Mouse (Mus musculus) neural tube, embryonic 14.5 days (tissue): ENCODE results near the gene Foxo3. TPM values are rescaled to one million over a fixed set of nuclear protein-coding genes. Genes with fewer than 3 reads are reported as not detected.

ENCODE experiments used
- ATAC-seq: fragments of 200-750 bp; cut with Nextera tagmentation; 2 replicates; pipeline ENCODE4 v1.8.0; 2017; ENCODE audit warnings: low read depth, mild to moderate bottlenecking, moderate TSS enrichment, moderate library complexity
- H3K27ac ChIP-seq: fragments of 300-500 bp; sonication (generic); 2 replicates; pipeline ENCODE4 v1.5.1; 2014; ENCODE audit warnings: low read depth, mild to moderate bottlenecking, control low read depth, low read length, moderate library complexity, mixed read lengths
- H3K27me3 ChIP-seq: fragments of 300-500 bp; sonication (generic); 2 replicates; pipeline ENCODE4 v1.6.1; 2014; ENCODE audit warnings: low read length; ENCODE audit not compliant: control insufficient read depth, insufficient read depth
- H3K36me3 ChIP-seq: fragments of 300-500 bp; sonication (generic); 2 replicates; pipeline ENCODE4 v1.6.1; 2014; ENCODE audit warnings: low read length, mixed read lengths; ENCODE audit not compliant: control insufficient read depth, insufficient read depth
- H3K4me1 ChIP-seq: fragments of 300-500 bp; sonication (generic); 2 replicates; pipeline ENCODE4 v1.6.1; 2014; ENCODE audit warnings: low read length; ENCODE audit not compliant: control insufficient read depth, insufficient read depth
- H3K4me2 ChIP-seq: fragments of 300-500 bp; sonication (generic); 2 replicates; pipeline ENCODE4 v1.6.1; 2014; ENCODE audit warnings: mild to moderate bottlenecking, low read depth, low read length, control low read depth
- H3K4me3 ChIP-seq: fragments of 300-500 bp; sonication (generic); 2 replicates; pipeline ENCODE4 v1.5.1; 2014; ENCODE audit warnings: low read depth, low read length, control low read depth, mixed read lengths
- H3K9ac ChIP-seq: fragments of 300-500 bp; sonication (generic); replicated peaks from 2 replicates; pipeline ENCODE4 v1.6.1; 2014; ENCODE audit warnings: low read depth, mild to moderate bottlenecking, control low read depth, low read length, mixed read lengths
- H3K9me3 ChIP-seq: fragments of 300-500 bp; sonication (generic); 2 replicates; pipeline ENCODE4 v1.6.1; 2016; ENCODE audit warnings: low read length; ENCODE audit not compliant: control insufficient read depth
- WGBS: fragments of 180-500 bp; shearing (Covaris S2); extraction: QIAGEN DNeasy Blood & Tissue Kit; methylation state at CpG from one replicate; pipeline ENCODE4 v1.1.7; 2014; 5-methylcytosine and 5-hydroxymethylcytosine counted together
- polyA plus RNA-seq: library from polyadenylated mRNA; unstranded; fragments of >200 nt; fragmentation: Nextera tagmentation; extraction: Ambion mirVana; gene quantifications from 2 replicates; pipeline ENCODE4 v1.2.1, GENCODE M21; 2014

The Foxo3 gene
- polyA plus RNA-seq, 1 experiment from 2014 or later: 6.1 TPM

DNA sequence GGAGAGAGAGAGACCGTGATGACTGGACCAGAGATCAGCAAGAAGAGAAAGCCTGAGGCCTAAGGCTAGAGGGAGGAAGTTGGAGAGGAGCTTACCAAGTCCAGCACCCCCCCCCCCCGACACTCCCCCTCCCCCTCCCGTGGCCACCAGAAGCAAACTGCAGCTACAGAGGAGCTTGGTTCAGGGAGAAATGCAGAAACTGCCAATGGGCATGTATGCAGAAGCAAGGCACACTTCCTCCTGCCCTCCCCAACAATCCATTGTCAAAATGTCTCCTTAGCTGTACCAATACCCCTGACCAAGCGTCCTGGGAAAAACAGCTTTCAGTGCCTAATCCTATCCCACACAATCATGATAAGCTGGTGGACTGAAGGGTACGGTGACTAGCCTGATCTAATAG, 131.8 kb downstream of the Foxo3 start:
- no peaks in the 10 kb centered on the region for H3K9me3 ChIP-seq
- H3K4me3 ChIP-seq: no peak overlapping the region
- no peak overlapping the region for H3K4me2 ChIP-seq
- H3K9ac ChIP-seq: no peak overlapping the region
- H3K27ac ChIP-seq: no peak overlapping the region
- WGBS: 95% methylated on average over 3 of the region's 5 CpGs
- no peaks in the 10 kb centered on the region for H3K4me1 ChIP-seq
- no peak for ATAC-seq
- H3K36me3 ChIP-seq: no peaks in the 10 kb centered on the region
- no peaks in the 10 kb centered on the region for H3K27me3 ChIP-seq

DNA sequence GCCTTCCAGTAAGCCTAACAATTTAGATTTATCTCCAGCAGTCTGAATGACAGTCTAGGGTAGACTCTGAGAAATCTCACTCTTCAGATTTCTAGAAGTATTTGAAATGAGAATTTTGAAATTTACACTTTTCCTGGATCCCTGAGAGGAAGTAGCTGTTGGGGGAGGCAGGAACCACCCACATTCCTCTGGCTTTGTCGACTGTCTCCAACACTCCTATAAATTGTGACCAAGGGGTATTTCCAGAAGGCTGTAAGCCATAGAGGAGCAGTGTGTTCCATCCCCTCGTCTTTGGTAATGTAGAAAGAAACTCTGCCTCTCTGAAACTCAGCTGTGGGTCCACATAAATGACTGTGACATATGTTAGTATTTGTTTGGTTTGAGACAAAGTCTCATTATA, 132.4 kb downstream of the Foxo3 start:
- ATAC-seq: no peak
- Histone ChIP-seq H3K36me3 (no peaks in the 10 kb centered on the region), H3K4me1 (no peaks in the 10 kb centered on the region), H3K4me2 (no peak overlapping the region), H3K4me3 (no peak overlapping the region), H3K27me3 (no peaks in the 10 kb centered on the region), H3K9me3 (no peaks in the 10 kb centered on the region), H3K9ac (no peak overlapping the region), H3K27ac (no peak overlapping the region)
- WGBS: 48% methylated on average over 2 of the region's 2 CpGs

DNA sequence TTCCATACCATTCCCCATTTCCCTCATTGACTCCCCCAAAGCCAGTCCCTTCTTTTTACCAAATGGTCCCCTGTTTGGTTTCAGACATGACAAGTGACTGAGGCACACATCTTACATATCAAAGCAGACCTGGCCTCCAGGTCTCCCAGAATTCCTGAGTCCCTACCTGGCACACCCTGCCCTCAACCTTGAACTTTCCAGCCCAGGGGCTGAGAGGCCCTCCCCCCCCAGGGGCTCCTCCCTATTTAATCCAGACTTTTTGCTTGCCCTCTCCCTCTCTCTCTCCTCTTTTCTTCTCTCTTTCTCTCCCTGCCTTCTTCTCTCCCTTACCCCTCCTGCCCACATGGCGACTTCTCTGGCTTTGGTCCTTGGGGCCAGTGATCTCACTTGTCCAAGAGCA, 133.8 kb downstream of the Foxo3 start:
- no peak for ATAC-seq
- no peak overlapping the region for H3K9ac ChIP-seq
- H3K27ac ChIP-seq: no peak overlapping the region
- no peaks in the 10 kb centered on the region for H3K36me3 ChIP-seq
- H3K4me1 ChIP-seq: no peaks in the 10 kb centered on the region
- H3K4me2 ChIP-seq: no peak overlapping the region
- H3K27me3 ChIP-seq: no peaks in the 10 kb centered on the region
- no peaks in the 10 kb centered on the region for H3K9me3 ChIP-seq
- no peak overlapping the region for H3K4me3 ChIP-seq
- 94% methylated on average over 1 of the region's 1 CpGs for WGBS

DNA sequence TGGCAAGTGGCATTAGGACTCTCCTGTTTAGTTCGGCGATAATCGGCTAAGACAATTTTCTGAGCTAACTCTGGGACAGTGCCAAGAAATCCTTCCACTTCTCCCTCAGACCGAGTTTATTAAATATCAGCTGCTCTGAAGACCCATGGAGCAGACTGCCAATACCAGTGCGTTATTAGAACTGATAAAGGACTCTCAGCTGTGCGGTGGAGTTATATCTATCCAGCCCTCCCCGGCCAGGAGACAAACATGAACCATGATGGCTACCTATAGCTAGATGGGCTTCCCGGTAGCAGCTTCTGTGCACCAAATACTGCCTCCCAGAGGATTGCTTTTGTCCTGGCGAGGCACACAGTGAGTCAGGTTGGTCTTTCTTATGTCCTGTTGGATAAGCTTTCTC, 134.5 kb downstream of the Foxo3 start:
- H3K9ac ChIP-seq: no peak overlapping the region
- no peaks in the 10 kb centered on the region for H3K36me3 ChIP-seq
- no peak overlapping the region for H3K4me3 ChIP-seq
- no peaks in the 10 kb centered on the region for H3K9me3 ChIP-seq
- no peak overlapping the region for H3K4me2 ChIP-seq
- 83% methylated on average over 9 of the region's 9 CpGs for WGBS
- no peaks in the 10 kb centered on the region for H3K27me3 ChIP-seq
- no peak overlapping the region for H3K27ac ChIP-seq
- H3K4me1 ChIP-seq: no peaks in the 10 kb centered on the region
- ATAC-seq: no peak

DNA sequence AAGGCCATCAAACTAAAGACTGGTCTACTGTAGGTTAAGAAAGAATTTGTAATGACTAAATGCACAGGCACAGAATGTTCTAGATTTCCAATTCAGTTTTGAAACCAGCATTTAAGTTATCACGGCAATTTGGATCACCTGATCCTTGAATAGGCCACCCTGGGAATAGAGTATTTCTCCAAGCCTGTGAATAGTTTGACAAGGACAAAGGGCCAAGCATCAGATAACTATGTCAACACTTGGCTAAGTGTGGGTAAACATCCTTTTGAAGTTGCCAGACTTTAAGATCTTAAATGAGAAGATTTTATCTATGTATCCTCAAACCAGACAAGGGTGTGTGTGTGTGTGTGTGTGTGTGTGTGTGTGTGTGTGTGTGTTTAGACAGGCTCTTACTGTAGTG, 136.8 kb downstream of the Foxo3 start:
- 90% methylated on average over 1 of the region's 1 CpGs for WGBS

DNA sequence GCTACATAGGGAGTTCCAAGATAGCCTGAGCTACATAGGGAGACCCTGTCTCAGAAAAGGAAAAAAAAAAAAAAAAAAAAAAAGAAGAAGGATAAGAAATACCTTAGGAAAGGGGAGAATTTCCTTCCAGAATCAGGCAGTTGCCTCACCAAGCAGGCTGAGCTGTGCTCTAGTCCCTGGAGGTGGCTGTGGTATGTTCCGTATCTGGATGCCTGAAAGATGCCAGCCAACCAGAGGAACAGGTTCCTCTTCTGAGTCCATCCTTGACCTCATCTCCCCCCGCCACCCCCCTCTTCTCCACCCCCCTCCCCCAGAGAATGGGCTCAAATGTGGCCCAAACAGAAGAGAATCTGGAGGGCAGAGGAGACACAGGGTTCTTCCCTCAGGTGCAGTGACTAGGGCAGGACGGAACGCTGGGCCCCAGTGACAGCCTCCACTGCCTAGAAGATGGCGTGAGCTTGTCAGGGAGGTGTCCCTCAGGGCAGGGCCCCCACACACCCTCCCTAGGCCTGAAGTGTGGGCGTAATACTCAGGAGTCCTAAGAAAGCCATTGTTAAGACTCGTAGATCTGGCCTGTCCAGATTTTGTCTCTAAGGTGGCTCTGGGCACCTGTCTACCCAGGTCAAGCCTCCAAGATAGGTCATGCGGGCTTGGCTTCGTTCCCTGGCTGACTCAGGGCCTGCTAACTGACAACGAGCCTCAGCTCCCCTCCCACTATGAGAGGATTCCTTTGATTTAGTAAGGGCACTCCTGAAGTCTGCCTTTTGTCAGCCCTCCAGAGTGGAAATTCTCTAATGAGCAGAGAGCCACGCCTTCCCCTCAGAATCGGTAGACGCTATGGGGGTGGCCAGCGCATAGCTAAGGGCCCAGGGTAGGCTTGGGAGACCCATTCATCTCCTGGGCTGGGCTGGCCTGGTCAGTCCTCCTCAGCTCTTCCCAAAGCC, 141.5 kb downstream of the Foxo3 start:
- Histone ChIP-seq H3K36me3 (no peaks in the 10 kb centered on the region), H3K9me3 (no peaks in the 10 kb centered on the region), H3K4me1 (no peaks in the 10 kb centered on the region), H3K4me3 (no peak overlapping the region), H3K27ac (no peak overlapping the region), H3K4me2 (no peak overlapping the region), H3K9ac (no peak overlapping the region), H3K27me3 (no peaks in the 10 kb centered on the region)
- 75% methylated on average over 14 of the region's 14 CpGs for WGBS
- ATAC-seq: no peak

More for the DNA sequence above, 136.8 kb downstream of the Foxo3 start:
- Histone ChIP-seq H3K27me3 (no peaks in the 10 kb centered on the region), H3K9me3 (no peaks in the 10 kb centered on the region), H3K4me2 (no peak overlapping the region), H3K4me1 (no peaks in the 10 kb centered on the region), H3K27ac (no peak overlapping the region), H3K36me3 (no peaks in the 10 kb centered on the region), H3K4me3 (no peak overlapping the region), H3K9ac (no peak overlapping the region)
- no peak for ATAC-seq

Other genes with a start within 250 kb of the Foxo3 start
- gene Afg1l, start 201.8 kb upstream of the Foxo3 start, polyA plus RNA-seq: 7.7 and 8.0 TPM in 2 replicates
- gene Snx3, start 225.3 kb upstream of the Foxo3 start, polyA plus RNA-seq: 286 and 292 TPM in 2 replicates